Comparison of ENCODE assay signal across 18 mouse cellular contexts in genomic region chrX:141151182-141151581, GRCm38 (mm10).
A peak's percentile ranks its signal among the peaks of the same experiment; 100 is the strongest.
DNase-seq lines count a peak whose midpoint lies in the region; ATAC-seq and TF ChIP-seq lines count a peak whose summit lies in the region.
"Had no signal": no experiment of that assay in that cellular context is flagged by ENCODE, and none has a peak within 500 bp of the region (broad histone marks: within the 10 kb centered on the region; RNA-seq: fewer than 3 reads in every experiment).

No protein-coding gene starts in this region.

- H3K4me2 ChIP-seq in hindbrain, embryonic 16.5 days (ENCODE audit: low read length) = no peak overlapping the region
- no peak overlapping the region for H3K4me2 ChIP-seq in neural tube, embryonic 11.5 days (ENCODE audit: low read depth)
- H3K4me2 ChIP-seq in neural tube, embryonic 15.5 days = no peak overlapping the region
- H3K4me2 ChIP-seq in intestine, postnatal 0 days (replicated peaks; ENCODE audit: low read depth) = no peak overlapping the region
- H3K4me2 ChIP-seq: embryonic facial prominence, embryonic 12.5 days; hindbrain, embryonic 15.5 days; limb, embryonic 12.5 days; liver, embryonic 12.5 days; midbrain, embryonic 15.5 days had no signal

- no peak overlapping the region for H3K4me3 ChIP-seq in hindbrain, embryonic 10.5 days
- no peak overlapping the region for H3K4me3 ChIP-seq in hindbrain, embryonic 16.5 days (ENCODE audit: low read length)
- no peak overlapping the region for H3K4me3 ChIP-seq in neural tube, embryonic 11.5 days (ENCODE audit: low read depth, low read length)
- no peak overlapping the region for H3K4me3 ChIP-seq in neural tube, embryonic 15.5 days (replicated peaks)
- no peak overlapping the region for H3K4me3 ChIP-seq in intestine, postnatal 0 days (ENCODE audit: low read depth, low read length)
- H3K4me3 ChIP-seq: embryonic facial prominence, embryonic 12.5 days; hindbrain, embryonic 15.5 days; limb, embryonic 12.5 days; liver, embryonic 12.5 days; midbrain, embryonic 15.5 days had no signal

- H3K4me1 ChIP-seq in hindbrain, embryonic 10.5 days (replicated peaks) = peaks cover 35% of the 10 kb centered on the region
- H3K4me1 ChIP-seq in hindbrain, embryonic 16.5 days (ENCODE audit: control insufficient read depth, insufficient read depth, low read depth, low read length) = no peaks in the 10 kb centered on the region
- H3K4me1 ChIP-seq in neural tube, embryonic 11.5 days (ENCODE audit: control insufficient read depth, insufficient read depth, low read length) = no peaks in the 10 kb centered on the region
- no peaks in the 10 kb centered on the region for H3K4me1 ChIP-seq in neural tube, embryonic 15.5 days
- no peaks in the 10 kb centered on the region for H3K4me1 ChIP-seq in intestine, postnatal 0 days (replicated peaks; ENCODE audit: control insufficient read depth, insufficient read depth, low read length)
- H3K4me1 ChIP-seq: embryonic facial prominence, embryonic 12.5 days; hindbrain, embryonic 15.5 days; limb, embryonic 12.5 days; liver, embryonic 12.5 days; midbrain, embryonic 15.5 days had no signal

- no peak for TF ChIP-seq CTCF in intestine, postnatal 0 days (IDR thresholded peaks at IDR 0.05; ENCODE audit: low read depth)

- H3K27ac ChIP-seq in hindbrain, embryonic 10.5 days = peak overlapping the region; percentile 46
- no peak overlapping the region for H3K27ac ChIP-seq in hindbrain, embryonic 16.5 days (ENCODE audit: low read depth, low read length)
- H3K27ac ChIP-seq in neural tube, embryonic 11.5 days (ENCODE audit: low read depth, low read length) = no peak overlapping the region
- H3K27ac ChIP-seq in neural tube, embryonic 15.5 days (replicated peaks) = no peak overlapping the region
- H3K27ac ChIP-seq in intestine, postnatal 0 days (ENCODE audit: low read depth, low read length) = no peak overlapping the region
- H3K27ac ChIP-seq: embryonic facial prominence, embryonic 12.5 days; hindbrain, embryonic 15.5 days; kidney, postnatal 0 days; limb, embryonic 12.5 days; liver, embryonic 12.5 days; midbrain, embryonic 15.5 days had no signal

- H3K9me3 ChIP-seq in hindbrain, embryonic 10.5 days = no peaks in the 10 kb centered on the region
- no peaks in the 10 kb centered on the region for H3K9me3 ChIP-seq in hindbrain, embryonic 16.5 days (ENCODE audit: control insufficient read depth, low read length)
- H3K9me3 ChIP-seq in neural tube, embryonic 11.5 days (ENCODE audit: control insufficient read depth, low read length) = no peaks in the 10 kb centered on the region
- H3K9me3 ChIP-seq in neural tube, embryonic 15.5 days (replicated peaks) = no peaks in the 10 kb centered on the region
- no peaks in the 10 kb centered on the region for H3K9me3 ChIP-seq in intestine, postnatal 0 days (ENCODE audit: control insufficient read depth)
- H3K9me3 ChIP-seq: embryonic facial prominence, embryonic 12.5 days; hindbrain, embryonic 15.5 days; limb, embryonic 12.5 days; liver, embryonic 12.5 days; midbrain, embryonic 15.5 days had no signal

- H3K27me3 ChIP-seq in hindbrain, embryonic 10.5 days (ENCODE audit: insufficient read depth, poor library complexity, severe bottlenecking) = peaks cover 69% of the 10 kb centered on the region
- peaks cover 5% of the 10 kb centered on the region for H3K27me3 ChIP-seq in hindbrain, embryonic 16.5 days (replicated peaks; ENCODE audit: control insufficient read depth, insufficient read depth, low read length)
- H3K27me3 ChIP-seq in neural tube, embryonic 11.5 days (ENCODE audit: control insufficient read depth, insufficient read depth, low read length) = peaks cover 3% of the 10 kb centered on the region; the same call in 1 of the 2 replicates
- H3K27me3 ChIP-seq in neural tube, embryonic 15.5 days (replicated peaks) = no peaks in the 10 kb centered on the region
- no peaks in the 10 kb centered on the region for H3K27me3 ChIP-seq in intestine, postnatal 0 days (replicated peaks; ENCODE audit: control insufficient read depth, insufficient read depth, low read length)
- H3K27me3 ChIP-seq: hindbrain, embryonic 15.5 days; midbrain, embryonic 15.5 days had no signal

- no peak overlapping the region for H3K9ac ChIP-seq in hindbrain, embryonic 16.5 days (ENCODE audit: low read depth, low read length)
- no peak overlapping the region for H3K9ac ChIP-seq in neural tube, embryonic 11.5 days (ENCODE audit: low read length)
- H3K9ac ChIP-seq in neural tube, embryonic 15.5 days (replicated peaks) = no peak overlapping the region
- no peak overlapping the region for H3K9ac ChIP-seq in intestine, postnatal 0 days (ENCODE audit: low read depth, low read length)
- H3K9ac ChIP-seq: embryonic facial prominence, embryonic 12.5 days; hindbrain, embryonic 15.5 days; limb, embryonic 12.5 days; liver, embryonic 12.5 days; midbrain, embryonic 15.5 days had no signal

- no peaks in the 10 kb centered on the region for H3K36me3 ChIP-seq in hindbrain, embryonic 10.5 days
- no peaks in the 10 kb centered on the region for H3K36me3 ChIP-seq in hindbrain, embryonic 16.5 days (ENCODE audit: control insufficient read depth, insufficient read depth, low read length)
- no peaks in the 10 kb centered on the region for H3K36me3 ChIP-seq in neural tube, embryonic 11.5 days (ENCODE audit: control insufficient read depth, insufficient read depth, low read length)
- no peaks in the 10 kb centered on the region for H3K36me3 ChIP-seq in neural tube, embryonic 15.5 days
- no peaks in the 10 kb centered on the region for H3K36me3 ChIP-seq in intestine, postnatal 0 days (ENCODE audit: control insufficient read depth, insufficient read depth)
- H3K36me3 ChIP-seq: embryonic facial prominence, embryonic 12.5 days; hindbrain, embryonic 15.5 days; limb, embryonic 12.5 days; liver, embryonic 12.5 days; midbrain, embryonic 15.5 days had no signal

- DNase-seq in hindbrain, embryonic 10.5 days (ENCODE audit: low spot score) = no peak
- DNase-seq in neural tube, embryonic 11.5 days (ENCODE audit: low spot score) = no peak
- DNase-seq in kidney, adult 11 months = no peak
- DNase-seq: cerebellum, adult 8-10 months; kidney, adult 18-20 months; lung, adult 2 months; lung, postnatal 4 days; thymus, adult 2 months had no signal

- ATAC-seq in hindbrain, embryonic 16.5 days = no peak
- ATAC-seq in neural tube, embryonic 11.5 days (ENCODE audit: insufficient read depth, low FRiP score, low TSS enrichment) = peak; percentile 20; the same call in 1 of the 2 replicates
- ATAC-seq in neural tube, embryonic 15.5 days (ENCODE audit: low FRiP score) = no peak
- 0 out of 2 replicates have a peak, but pooled peaks have one; percentile 45 for ATAC-seq in erythroid progenitor cell, adult 5-6 weeks (replicated peaks; ENCODE audit: low FRiP score, poor library complexity, severe bottlenecking)
- no peak for ATAC-seq in intestine, postnatal 0 days

Comparison
In these comparisons a context has a peak if more than half of its experiments do, and no peak if none do; other contexts are left out.
1. ATAC-seq: peak in neural tube, embryonic 11.5 days (single experiment) and erythroid progenitor cell, adult 5-6 weeks (single experiment); none in hindbrain, embryonic 16.5 days (single experiment), neural tube, embryonic 15.5 days (single experiment) and intestine, postnatal 0 days (single experiment).